Mouse (Mus musculus) gastrocnemius, adult 18-20 months (tissue): ENCODE measurements around the gene Nudt19. TPM values are rescaled to one million over a fixed set of nuclear protein-coding genes. Genes with fewer than 3 reads are reported as not detected.

Source experiments
- total RNA-seq, 2 experiments: library from RNA; stranded (reverse); gene quantifications; 2 replicates each; pipeline ENCODE4 v1.2.3; 2021

Nudt19 gene
- total RNA-seq, 2 experiments from 2014 or later = 47.9 to 52.6 TPM

Other genes starting within 250 kb of the Nudt19 start
- gene Gpatch1, start 237.9 kb downstream of the Nudt19 start, total RNA-seq = 1 to 10 TPM; 7.0 to 7.6 TPM
- gene Rhpn2, start 222.1 kb downstream of the Nudt19 start, total RNA-seq = 1 to 10 TPM; 2.4 to 4.2 TPM
- 1 to 10 TPM in 1 of 2 experiments, under 1 TPM in 1; 0.97 to 1.1 TPM for gene Faap24, start 159.5 kb downstream of the Nudt19 start, total RNA-seq
- 1 to 10 TPM; 4.6 to 5.6 TPM for gene Cep89, start 159.3 kb downstream of the Nudt19 start, total RNA-seq
- not detected for gene Slc7a9, start 107.5 kb downstream of the Nudt19 start, total RNA-seq
- not detected for gene Tdrd12, start 18.6 kb downstream of the Nudt19 start, total RNA-seq
- under 1 TPM in 1 of 2 experiments, not detected in 1; 0.11 TPM for gene Rgs9bp, start 29.3 kb upstream of the Nudt19 start, total RNA-seq
- gene Ankrd27, start 29.9 kb upstream of the Nudt19 start, total RNA-seq = 10 to 100 TPM; 12.3 to 15.5 TPM
- gene Pdcd5, start 91.2 kb upstream of the Nudt19 start, total RNA-seq = 100 to 1,000 TPM; 148 to 149 TPM
- 1 to 10 TPM; 5.8 to 6.8 TPM for gene Dpy19l3, start 198.2 kb upstream of the Nudt19 start, total RNA-seq
- 10 to 100 TPM; 14.8 to 20.3 TPM for gene Zfp507, start 246.7 kb upstream of the Nudt19 start, total RNA-seq